Mouse (Mus musculus) ovary, adult 10 weeks (tissue): Measurements from ENCODE around the gene Aoc3. TPM values are rescaled to one million over a fixed set of nuclear protein-coding genes. Genes with fewer than 3 reads are reported as not detected.

ENCODE experiments used
- polyA plus RNA-seq: library from polyadenylated mRNA; stranded (reverse); fragments of 350-450 nt; fragmentation: Illumina TruSeq; extraction: RNeasy Lipid Tissue Mini Kit (QIAGEN cat#74804); gene quantifications from one replicate; pipeline ENCODE4 v1.2.3, GENCODE M21; 2014

Aoc3 gene
- 59.7 TPM for polyA plus RNA-seq

GRCm38 (mm10) chr11:101330371-101330924 lies at the start of gene Aoc3:
Gene Aoc3 (plus strand): TSS chr11:101330605.

GRCm38 (mm10) chr11:101302004-101302798 lies 28.2 kb upstream of the Aoc3 start, which contains the start of gene Becn1:
Gene Becn1 (minus strand): TSS chr11:101302286.

GRCm38 (mm10) chr11:101315665-101316500 lies 14.5 kb upstream of the Aoc3 start, which contains the start of gene Psme3:
Gene Psme3 (plus strand): TSS chr11:101316213.

GRCm38 (mm10) chr11:101324763-101325162 lies 5.6 kb upstream of the Aoc3 start, which contains the start of gene Aoc2:
Gene Aoc2 (plus strand): TSS chr11:101325063.

GRCm38 (mm10) chr11:101367326-101367935 lies 37.0 kb downstream of the Aoc3 start, which contains the start of gene G6pc:
Gene G6pc (plus strand): TSS chr11:101367561.

Other genes starting within 250 kb of the Aoc3 start
- 6.9 TPM for gene Coasy, start 248.0 kb upstream of the Aoc3 start, polyA plus RNA-seq
- 28.9 TPM for gene Mlx, start 243.3 kb upstream of the Aoc3 start, polyA plus RNA-seq
- gene Psmc3ip, start 235.2 kb upstream of the Aoc3 start, polyA plus RNA-seq: 10.6 TPM
- 48.5 TPM for gene Retreg3, start 210.7 kb upstream of the Aoc3 start, polyA plus RNA-seq
- 1.2 TPM for gene Tubg1, start 210.7 kb upstream of the Aoc3 start, polyA plus RNA-seq
- not detected for gene Tubg2, start 174.7 kb upstream of the Aoc3 start, polyA plus RNA-seq
- 0.48 TPM for gene Cntnap1, start 160.1 kb upstream of the Aoc3 start, polyA plus RNA-seq
- gene Plekhh3, start 159.3 kb upstream of the Aoc3 start, polyA plus RNA-seq: 0.48 TPM
- gene Ccr10, start 155.2 kb upstream of the Aoc3 start, polyA plus RNA-seq: not detected
- gene Ezh1, start 104.1 kb upstream of the Aoc3 start, polyA plus RNA-seq: 28.3 TPM
- 10.1 TPM for gene Ramp2, start 84.6 kb upstream of the Aoc3 start, polyA plus RNA-seq
- gene Vps25, start 76.9 kb upstream of the Aoc3 start, polyA plus RNA-seq: 62.5 TPM
- not detected for gene Wnk4, start 70.0 kb upstream of the Aoc3 start, polyA plus RNA-seq
- gene Cntd1, start 51.6 kb upstream of the Aoc3 start, polyA plus RNA-seq: 1.3 TPM
- 3.5 TPM for gene Coa3, start 51.5 kb upstream of the Aoc3 start, polyA plus RNA-seq
- gene Becn1, start 28.3 kb upstream of the Aoc3 start, polyA plus RNA-seq: 83.0 TPM
- gene Psme3, start 14.4 kb upstream of the Aoc3 start, polyA plus RNA-seq: 240 TPM
- gene Aoc2, start 5.5 kb upstream of the Aoc3 start, polyA plus RNA-seq: 0.26 TPM
- gene G6pc, start 37.0 kb downstream of the Aoc3 start, polyA plus RNA-seq: not detected
- gene Aarsd1, start 87.0 kb downstream of the Aoc3 start, polyA plus RNA-seq: 8.1 TPM
- gene Gm27029, start 94.2 kb downstream of the Aoc3 start, polyA plus RNA-seq: not detected
- 3.1 TPM for gene Rundc1, start 94.5 kb downstream of the Aoc3 start, polyA plus RNA-seq
- 3.0 TPM for gene Ptges3l, start 94.7 kb downstream of the Aoc3 start, polyA plus RNA-seq
- 91.3 TPM for gene Rpl27, start 111.7 kb downstream of the Aoc3 start, polyA plus RNA-seq
- 0.68 TPM for gene Ifi35, start 117.8 kb downstream of the Aoc3 start, polyA plus RNA-seq
- gene Rnd2, start 134.4 kb downstream of the Aoc3 start, polyA plus RNA-seq: 31.6 TPM
- gene Vat1, start 135.6 kb downstream of the Aoc3 start, polyA plus RNA-seq: 1.8 TPM
- gene Brca1, start 221.3 kb downstream of the Aoc3 start, polyA plus RNA-seq: 24.1 TPM
- 140 TPM for gene Nbr1, start 221.5 kb downstream of the Aoc3 start, polyA plus RNA-seq